Mouse (Mus musculus) limb, embryonic 13.5 days (tissue): Measurements from ENCODE around the gene Ncl. TPM values are rescaled to one million over a fixed set of nuclear protein-coding genes. Genes with fewer than 3 reads are reported as not detected.

Experiments
- microRNA-seq: library from miRNA; unstranded; fragments of <30 nt; microRNA quantifications from one replicate; pipeline ENCODE4, GENCODE M21; 2016
- polyA plus RNA-seq: library from polyadenylated mRNA; unstranded; fragments of >200 nt; fragmentation: Nextera tagmentation; extraction: Ambion mirVana; gene quantifications from 2 replicates; pipeline ENCODE4 v1.2.1, GENCODE M21; 2015

The Ncl gene
- polyA plus RNA-seq, 1 experiment from 2014 or later, result 419 TPM

Small RNA genes within 50 kb of the gene (microRNA-seq; reads per million reads assigned to microRNA genes)
- 12.9 reads per million, percentile 30 among the genes with 10 or more reads in this experiment for gene mmu-mir-3535

Other genes with a start within 250 kb of the Ncl start
- 0.55 and 1.0 TPM in 2 replicates for gene Htr2b, start 247.4 kb downstream of the Ncl start, polyA plus RNA-seq
- 0.28 TPM in 1 of 2 replicates, not detected in the other for gene Gm21972, start 225.8 kb downstream of the Ncl start, polyA plus RNA-seq
- gene Armc9, start 204.6 kb downstream of the Ncl start, polyA plus RNA-seq, result 28.3 and 30.4 TPM in 2 replicates
- 8.3 and 9.6 TPM in 2 replicates for gene B3gnt7, start 56.6 kb downstream of the Ncl start, polyA plus RNA-seq
- gene Nmur1, start 66.8 kb upstream of the Ncl start, polyA plus RNA-seq, result not detected in 2 replicates
- not detected in 2 replicates for gene Tex44, start 66.9 kb upstream of the Ncl start, polyA plus RNA-seq
- gene Ptma, start 167.3 kb upstream of the Ncl start, polyA plus RNA-seq, result 2,828 and 3,051 TPM in 2 replicates
- 74.2 and 75.8 TPM in 2 replicates for gene Pde6d, start 223.2 kb upstream of the Ncl start, polyA plus RNA-seq
- gene Cops7b, start 223.5 kb upstream of the Ncl start, polyA plus RNA-seq, result 52.9 and 53.3 TPM in 2 replicates